Mouse (Mus musculus): ENCODE measurements at regions not wholly inside any gene's neighbourhood (a gene's known extent, or its start where the extent isn't known, plus 50 kb on each side); places are given as distances from the start of the nearest gene placed in this dataset.

GRCm38 (mm10) chr13:52090365-52090764, 243.9 kb downstream of the Gadd45g start:
- TF ChIP-seq GATA1 (IDR thresholded peaks at IDR 0.05; ENCODE audit: low read length): no peak
- no peak for TF ChIP-seq TAL1 (IDR thresholded peaks at IDR 0.05; ENCODE audit: low read length)

Measured in erythroblast, embryonic 14.5 days (primary cell).